Mouse (Mus musculus) ES-Bruce4 (cell line): ENCODE measurements around the gene Rundc3a. TPM values are rescaled to one million over a fixed set of nuclear protein-coding genes. Genes with fewer than 3 reads are reported as not detected.

Source experiments
- H3K27ac ChIP-seq: 2 replicates; pipeline ENCODE4 v1.5.1; 2012; ENCODE audit warnings: low read length, inconsistent platforms; ENCODE audit not compliant: insufficient read depth
- H3K27me3 ChIP-seq: 2 replicates; pipeline ENCODE4 v1.6.1; 2012; ENCODE audit warnings: mild to moderate bottlenecking, low read length, inconsistent platforms; ENCODE audit not compliant: control insufficient read depth, poor library complexity, insufficient read depth, severe bottlenecking
- H3K36me3 ChIP-seq: 2 replicates; pipeline ENCODE4 v1.6.1; 2012; ENCODE audit warnings: inconsistent platforms, mild to moderate bottlenecking, low read length, moderate library complexity; ENCODE audit not compliant: control insufficient read depth, poor library complexity, insufficient read depth, severe bottlenecking
- H3K4me1 ChIP-seq: one replicate; pipeline ENCODE4 v1.8.1; 2011; ENCODE audit warnings: low read length; ENCODE audit not compliant: control insufficient read depth, insufficient read depth
- H3K4me3 ChIP-seq: 2 replicates; pipeline ENCODE4 v1.5.1; 2011; ENCODE audit warnings: low read depth, mild to moderate bottlenecking, low read length
- H3K9ac ChIP-seq: 2 replicates; pipeline ENCODE4 v1.6.1; 2012; ENCODE audit warnings: low read depth, mild to moderate bottlenecking, inconsistent platforms; ENCODE audit not compliant: poor library complexity, severe bottlenecking
- H3K9me3 ChIP-seq: replicated peaks from 2 replicates; pipeline ENCODE4 v1.6.1; 2012; ENCODE audit warnings: mild to moderate bottlenecking, low read length, inconsistent platforms; ENCODE audit not compliant: control insufficient read depth, poor library complexity, insufficient read depth, severe bottlenecking
- CTCF ChIP-seq: IDR thresholded peaks from one replicate; pipeline ENCODE4 v1.8.1; 2011; ENCODE audit warnings: low read depth, low read length
- EP300 ChIP-seq: IDR thresholded peaks from 2 replicates; pipeline ENCODE4 v1.6.1; 2011; ENCODE audit warnings: low read depth, low read length; ENCODE audit not compliant: insufficient read depth
- POLR2A ChIP-seq: IDR thresholded peaks from one replicate; pipeline ENCODE4 v1.8.1; 2011; ENCODE audit warnings: low read length; ENCODE audit not compliant: insufficient read depth
- polyA plus RNA-seq: library from polyadenylated mRNA; stranded (reverse); fragments of >200 nt; gene quantifications from 2 replicates; pipeline ENCODE4 v1.2.4, GENCODE M21; 2011; ENCODE audit warnings: low read depth; ENCODE audit not compliant: missing spikeins, insufficient read depth, insufficient read length

Rundc3a gene
- polyA plus RNA-seq, 1 experiment: 7.0 TPM

DNA sequence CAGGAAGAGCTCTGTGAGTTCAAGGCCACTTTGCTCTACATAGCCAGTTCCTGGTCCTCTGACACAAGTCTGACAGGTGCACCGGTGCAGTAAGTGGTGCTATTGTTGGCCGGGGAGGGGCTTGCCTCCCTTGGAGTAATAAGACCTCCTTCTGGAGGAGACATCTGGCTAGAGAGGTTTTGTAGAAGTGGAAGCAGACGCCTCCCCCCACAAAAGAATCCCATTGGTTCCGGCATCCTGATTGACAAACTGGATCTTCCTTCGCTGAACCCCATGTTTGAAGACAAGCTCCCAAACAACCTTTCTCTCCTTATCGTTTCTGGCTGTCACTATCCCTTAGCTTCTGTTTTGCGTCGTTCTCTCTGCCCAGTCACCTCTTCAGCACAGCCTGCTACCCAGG lies 55.1 kb downstream of the Rundc3a start:
- Histone ChIP-seq H3K9me3 (no peaks in the 10 kb centered on the region), H3K27ac (no peak overlapping the region), H3K36me3 (no peaks in the 10 kb centered on the region), H3K27me3 (peaks cover 3% of the 10 kb centered on the region; the same call in 1 of the 2 replicates), H3K4me3 (no peak overlapping the region), H3K9ac (no peak overlapping the region), H3K4me1 (peaks cover 2% of the 10 kb centered on the region)
- no peak for TF ChIP-seq CTCF
- TF ChIP-seq EP300: no peak
- TF ChIP-seq POLR2A: no peak

DNA sequence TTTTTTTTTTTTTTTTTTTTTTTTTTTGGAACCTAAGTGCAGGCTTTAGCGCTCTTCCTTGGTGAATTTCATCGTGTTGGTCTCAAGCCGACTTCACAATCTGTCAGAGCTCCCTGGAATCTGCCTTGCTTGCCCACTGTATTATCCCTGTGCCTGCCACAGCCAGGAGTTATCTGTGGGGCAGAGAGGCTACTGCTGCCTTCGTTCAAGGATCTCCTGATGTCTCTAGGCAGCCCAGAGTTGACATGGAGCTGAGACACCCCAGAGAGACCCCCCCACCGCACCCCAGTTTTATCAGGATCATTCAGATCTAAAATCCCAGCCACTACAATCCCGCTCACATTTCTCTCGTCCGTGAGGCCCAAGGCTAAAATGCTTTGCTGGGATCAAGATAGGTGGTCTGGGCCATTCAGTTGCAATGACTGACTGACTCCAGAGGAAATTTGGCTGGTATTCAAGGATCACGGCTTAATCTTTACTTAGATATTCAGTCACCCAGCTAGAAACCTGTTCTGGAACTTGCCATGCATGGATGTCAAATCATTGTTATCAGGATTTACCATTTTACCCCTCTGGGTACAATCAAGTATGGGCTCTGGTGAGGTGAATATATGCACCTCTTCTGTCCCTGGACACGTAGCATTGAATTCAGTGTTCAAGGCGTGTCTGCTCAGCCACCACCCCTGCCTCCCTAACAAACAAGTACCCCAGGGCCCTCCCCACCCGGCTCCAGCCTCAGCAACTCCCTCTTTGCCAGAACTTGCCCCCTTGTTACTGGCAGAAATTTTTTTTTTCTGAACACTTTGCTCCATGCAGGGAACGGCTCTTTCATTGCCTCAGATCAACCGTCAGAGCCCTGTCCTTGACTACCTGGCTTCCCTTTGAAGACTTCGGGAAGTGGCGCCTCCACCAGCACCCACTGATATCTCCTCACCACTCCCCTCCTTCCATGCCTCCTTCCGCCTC lies 56.1 kb downstream of the Rundc3a start:
- Histone ChIP-seq H3K9me3 (no peaks in the 10 kb centered on the region), H3K4me1 (peaks cover 2% of the 10 kb centered on the region)
- TF ChIP-seq POLR2A: no peak
- TF ChIP-seq CTCF: no peak
- no peak for TF ChIP-seq EP300

More for the DNA sequence above, 56.1 kb downstream of the Rundc3a start:
- H3K4me3 ChIP-seq: no peak overlapping the region
- H3K36me3 ChIP-seq: no peaks in the 10 kb centered on the region
- H3K27me3 ChIP-seq: peaks cover 3% of the 10 kb centered on the region; the same call in 1 of the 2 replicates
- no peak overlapping the region for H3K9ac ChIP-seq
- no peak overlapping the region for H3K27ac ChIP-seq

Other genes with a start within 250 kb of the Rundc3a start
- gene Nags, start 247.9 kb upstream of the Rundc3a start, polyA plus RNA-seq: 0.65 TPM in 1 of 2 replicates, not detected in the other
- 22.3 and 24.5 TPM in 2 replicates for gene Tmem101, start 237.0 kb upstream of the Rundc3a start, polyA plus RNA-seq
- 137 and 146 TPM in 2 replicates for gene Lsm12, start 208.1 kb upstream of the Rundc3a start, polyA plus RNA-seq
- 33.0 and 33.6 TPM in 2 replicates for gene G6pc3, start 203.8 kb upstream of the Rundc3a start, polyA plus RNA-seq
- 41.2 and 42.4 TPM in 2 replicates for gene Hdac5, start 163.2 kb upstream of the Rundc3a start, polyA plus RNA-seq
- gene BC030867, start 144.5 kb upstream of the Rundc3a start, polyA plus RNA-seq: 32.5 and 34.0 TPM in 2 replicates
- gene Asb16, start 124.7 kb upstream of the Rundc3a start, polyA plus RNA-seq: 0.70 and 2.3 TPM in 2 replicates
- gene Tmub2, start 108.5 kb upstream of the Rundc3a start, polyA plus RNA-seq: 19.7 and 20.0 TPM in 2 replicates
- 44.3 and 50.3 TPM in 2 replicates for gene Atxn7l3, start 96.8 kb upstream of the Rundc3a start, polyA plus RNA-seq
- 81.7 and 82.0 TPM in 2 replicates for gene Ubtf, start 73.7 kb upstream of the Rundc3a start, polyA plus RNA-seq
- 0.48 and 0.53 TPM in 2 replicates for gene Slc4a1, start 27.2 kb upstream of the Rundc3a start, polyA plus RNA-seq
- gene Slc25a39, start 14.5 kb downstream of the Rundc3a start, polyA plus RNA-seq: 284 and 342 TPM in 2 replicates
- gene Grn, start 36.9 kb downstream of the Rundc3a start, polyA plus RNA-seq: 68.4 and 88.3 TPM in 2 replicates
- 4.4 and 5.4 TPM in 2 replicates for gene Fam171a2, start 54.3 kb downstream of the Rundc3a start, polyA plus RNA-seq
- gene Itga2b, start 76.7 kb downstream of the Rundc3a start, polyA plus RNA-seq: 7.0 and 7.9 TPM in 2 replicates
- gene Gpatch8, start 163.0 kb downstream of the Rundc3a start, polyA plus RNA-seq: 75.8 and 89.1 TPM in 2 replicates
- 3.8 and 5.3 TPM in 2 replicates for gene Gm11627, start 186.1 kb downstream of the Rundc3a start, polyA plus RNA-seq
- gene Fzd2, start 211.0 kb downstream of the Rundc3a start, polyA plus RNA-seq: 30.3 and 36.1 TPM in 2 replicates